Mouse (Mus musculus) megakaryocyte, adult 5-6 weeks (primary cell): ENCODE results near the gene Epn3. TPM values are rescaled to one million over a fixed set of nuclear protein-coding genes. Genes with fewer than 3 reads are reported as not detected.

Experiments
- total RNA-seq, 2 experiments: library from RNA; stranded (forward) in 1 of 2; stranded (reverse) in 1 of 2; fragments of 153-499, 151-499 nt in 1 of 2; fragments of 221-1000, 200-1000 nt in 1 of 2; gene quantifications; 2 replicates each; pipeline versions ENCODE4 v1.2.3 to v1.2.4; 2015 to 2017

Gene Epn3
- total RNA-seq, 2 experiments from 2014 or later: not detected

Other genes with a start within 250 kb of the Epn3 start
- not detected in 2 replicates for gene Gm21885, start 218.1 kb downstream of the Epn3 start, total RNA-seq (2015)
- not detected in 2 replicates for gene Gm21885, start 218.1 kb downstream of the Epn3 start, total RNA-seq (2017)
- gene Luc7l3, start 178.0 kb downstream of the Epn3 start, total RNA-seq (2015): 115 and 130 TPM in 2 replicates
- 283 and 293 TPM in 2 replicates for gene Luc7l3, start 178.0 kb downstream of the Epn3 start, total RNA-seq (2017)
- gene Ankrd40, start 172.0 kb downstream of the Epn3 start, total RNA-seq (2015): 22.6 and 24.8 TPM in 2 replicates
- 64.7 and 74.1 TPM in 2 replicates for gene Ankrd40, start 172.0 kb downstream of the Epn3 start, total RNA-seq (2017)
- 1.1 and 1.8 TPM in 2 replicates for gene Abcc3, start 107.0 kb downstream of the Epn3 start, total RNA-seq (2015)
- gene Abcc3, start 107.0 kb downstream of the Epn3 start, total RNA-seq (2017): 1.4 and 1.8 TPM in 2 replicates
- gene Cacna1g, start 25.8 kb downstream of the Epn3 start, total RNA-seq (2015): 0.96 and 0.98 TPM in 2 replicates
- 0.16 TPM in 1 of 2 replicates, not detected in the other for gene Cacna1g, start 25.8 kb downstream of the Epn3 start, total RNA-seq (2017)
- gene Spata20, start 13.8 kb downstream of the Epn3 start, total RNA-seq (2015): not detected in 2 replicates
- gene Spata20, start 13.8 kb downstream of the Epn3 start, total RNA-seq (2017): not detected in 2 replicates
- 0.23 TPM in 1 of 2 replicates, not detected in the other for gene Mycbpap, start 21.8 kb upstream of the Epn3 start, total RNA-seq (2015)
- 0.20 TPM in 1 of 2 replicates, not detected in the other for gene Mycbpap, start 21.8 kb upstream of the Epn3 start, total RNA-seq (2017)
- gene Rsad1, start 49.3 kb upstream of the Epn3 start, total RNA-seq (2015): 0.32 and 0.40 TPM in 2 replicates
- 0.59 and 0.89 TPM in 2 replicates for gene Rsad1, start 49.3 kb upstream of the Epn3 start, total RNA-seq (2017)
- not detected in 2 replicates for gene Chad, start 65.1 kb upstream of the Epn3 start, total RNA-seq (2015)
- gene Chad, start 65.1 kb upstream of the Epn3 start, total RNA-seq (2017): not detected in 2 replicates
- 6.7 and 7.9 TPM in 2 replicates for gene Acsf2, start 101.9 kb upstream of the Epn3 start, total RNA-seq (2015)
- 0.37 and 1.1 TPM in 2 replicates for gene Acsf2, start 101.9 kb upstream of the Epn3 start, total RNA-seq (2017)
- 48.5 and 48.9 TPM in 2 replicates for gene Lrrc59, start 129.8 kb upstream of the Epn3 start, total RNA-seq (2015)
- gene Lrrc59, start 129.8 kb upstream of the Epn3 start, total RNA-seq (2017): 79.1 and 81.3 TPM in 2 replicates
- 38.0 and 49.5 TPM in 2 replicates for gene Mrpl27, start 153.8 kb upstream of the Epn3 start, total RNA-seq (2015)
- gene Mrpl27, start 153.8 kb upstream of the Epn3 start, total RNA-seq (2017): 39.0 and 45.9 TPM in 2 replicates
- 4.9 and 6.7 TPM in 2 replicates for gene Eme1, start 154.0 kb upstream of the Epn3 start, total RNA-seq (2015)
- gene Eme1, start 154.0 kb upstream of the Epn3 start, total RNA-seq (2017): 20.2 and 28.4 TPM in 2 replicates
- 2.3 and 2.9 TPM in 2 replicates for gene Xylt2, start 177.5 kb upstream of the Epn3 start, total RNA-seq (2015)
- 4.3 and 8.1 TPM in 2 replicates for gene Xylt2, start 177.5 kb upstream of the Epn3 start, total RNA-seq (2017)
- not detected in 2 replicates for gene Gm11541, start 204.5 kb upstream of the Epn3 start, total RNA-seq (2015)
- gene Gm11541, start 204.5 kb upstream of the Epn3 start, total RNA-seq (2017): not detected in 2 replicates
- not detected in 2 replicates for gene Cdc34b, start 241.8 kb upstream of the Epn3 start, total RNA-seq (2015)
- gene Cdc34b, start 241.8 kb upstream of the Epn3 start, total RNA-seq (2017): not detected in 2 replicates